Mouse (Mus musculus) small intestine, adult 2 months (tissue): ENCODE measurements around the gene Cdr2l.

ENCODE experiments used
- CTCF ChIP-seq: fragments of 200-500 bp; IDR thresholded peaks from 2 replicates; pipeline ENCODE4 v1.5.1; 2012; ENCODE audit warnings: low read depth, mild to moderate bottlenecking, control low read depth, inconsistent platforms, low read length, moderate library complexity, mixed read lengths; ENCODE audit not compliant: insufficient replicate concordance, insufficient read length; ENCODE audit errors: extremely low read depth
- POLR2A ChIP-seq: fragments of 200-500 bp; IDR thresholded peaks from 2 replicates; pipeline ENCODE4 v1.6.1; 2012; ENCODE audit warnings: low read depth, mild to moderate bottlenecking, control low read depth, inconsistent platforms, low read length, moderate library complexity

GRCm38 (mm10) chr11:115354183-115354582 is 27.5 kb upstream of the Cdr2l start:
- TF ChIP-seq POLR2A (no peak), CTCF (peak; percentile 89)
